Mouse (Mus musculus): ENCODE results near the gene A1cf. TPM values are rescaled to one million over a fixed set of nuclear protein-coding genes. Genes with fewer than 3 reads are reported as not detected.

A1cf gene
- not detected in 2 replicates for polyA plus RNA-seq (2012)

GRCm38 (mm10) chr19:31868521-31868920 lies at the start of gene A1cf:
A1cf (plus strand) TSS chr19:31868764.

Other genes starting within 250 kb of the A1cf start
- gene Prkg1, start 103.7 kb upstream of the A1cf start, polyA plus RNA-seq (2012), result 1.1 and 2.0 TPM in 2 replicates
- 1.1 and 1.4 TPM in 2 replicates for gene Asah2, start 239.4 kb downstream of the A1cf start, polyA plus RNA-seq (2012)

All from megakaryocyte-erythroid progenitor cell, adult 5 weeks (primary cell).